Mouse (Mus musculus) liver, postnatal 0 days (tissue): ENCODE measurements around the gene Smim14. TPM values are rescaled to one million over a fixed set of nuclear protein-coding genes. Genes with fewer than 3 reads are reported as not detected.
A peak's percentile ranks its signal among the peaks of the same experiment; 100 is the strongest.

Experiments used
- ATAC-seq: fragments of 200-750 bp; cut with Nextera tagmentation; 2 replicates; pipeline ENCODE4 v1.8.0; 2017; ENCODE audit warnings: mild to moderate bottlenecking, moderate library complexity
- DNase-seq: peaks from one replicate; pipeline ENCODE4 v3.0.0-alpha.2; 2016
- H3K27ac ChIP-seq: fragments of 300-500 bp; sonication (generic); 2 replicates; pipeline ENCODE4 v1.5.1; 2014; ENCODE audit warnings: antibody characterized with exemption, moderate library complexity, mild to moderate bottlenecking, low read depth
- H3K27me3 ChIP-seq: fragments of 300-500 bp; sonication (generic); 2 replicates; pipeline ENCODE4 v1.6.1; 2014; ENCODE audit warnings: low read length, control low read depth, mixed read lengths; ENCODE audit not compliant: insufficient read depth
- H3K36me3 ChIP-seq: fragments of 300-500 bp; sonication (generic); replicated peaks from 2 replicates; pipeline ENCODE4 v1.6.1; 2014; ENCODE audit warnings: mild to moderate bottlenecking, control low read depth, low read length, moderate library complexity, mixed read lengths; ENCODE audit not compliant: insufficient read depth
- H3K4me1 ChIP-seq: fragments of 300-500 bp; sonication (generic); 2 replicates; pipeline ENCODE4 v1.6.1; 2014; ENCODE audit warnings: antibody characterized with exemption, mild to moderate bottlenecking, control low read depth; ENCODE audit not compliant: insufficient read depth
- H3K4me2 ChIP-seq: fragments of 300-500 bp; sonication (generic); 2 replicates; pipeline ENCODE4 v1.6.1; 2014; ENCODE audit warnings: low read depth, mild to moderate bottlenecking, low read length, moderate library complexity, mixed read lengths
- H3K4me3 ChIP-seq: fragments of 300-500 bp; sonication (generic); 2 replicates; pipeline ENCODE4 v1.5.1; 2014; ENCODE audit warnings: low read depth, low read length
- H3K9ac ChIP-seq: fragments of 300-500 bp; sonication (generic); replicated peaks from 2 replicates; pipeline ENCODE4 v1.6.1; 2014; ENCODE audit warnings: mild to moderate bottlenecking, moderate library complexity
- H3K9me3 ChIP-seq: fragments of 300-500 bp; sonication (generic); 2 replicates; pipeline ENCODE4 v1.6.1; 2016; ENCODE audit warnings: mild to moderate bottlenecking, control low read depth, low read length, mixed read lengths
- CTCF ChIP-seq: sonication (generic); IDR thresholded peaks from 2 replicates; pipeline ENCODE4 v1.5.1; 2016; ENCODE audit warnings: antibody characterized with exemption, low read depth
- EP300 ChIP-seq: IDR thresholded peaks from 2 replicates; pipeline ENCODE4 v1.6.1; 2016; ENCODE audit warnings: antibody characterized with exemption, low read depth, mild to moderate bottlenecking
- WGBS: fragments of 180-500 bp; shearing (Covaris S2); extraction: QIAGEN DNeasy Blood & Tissue Kit; methylation state at CpG from one replicate; pipeline ENCODE4 v1.1.7; 2014; ENCODE audit not compliant: insufficient replicate concordance; 5-methylcytosine and 5-hydroxymethylcytosine counted together
- polyA plus RNA-seq: library from polyadenylated mRNA; unstranded; fragments of >200 nt; fragmentation: Nextera tagmentation; extraction: Ambion mirVana; gene quantifications from 2 replicates; pipeline ENCODE4 v1.2.1, GENCODE M21; 2015

Gene Smim14
- polyA plus RNA-seq, 1 experiment from 2014 or later: 91.0 TPM

DNA sequence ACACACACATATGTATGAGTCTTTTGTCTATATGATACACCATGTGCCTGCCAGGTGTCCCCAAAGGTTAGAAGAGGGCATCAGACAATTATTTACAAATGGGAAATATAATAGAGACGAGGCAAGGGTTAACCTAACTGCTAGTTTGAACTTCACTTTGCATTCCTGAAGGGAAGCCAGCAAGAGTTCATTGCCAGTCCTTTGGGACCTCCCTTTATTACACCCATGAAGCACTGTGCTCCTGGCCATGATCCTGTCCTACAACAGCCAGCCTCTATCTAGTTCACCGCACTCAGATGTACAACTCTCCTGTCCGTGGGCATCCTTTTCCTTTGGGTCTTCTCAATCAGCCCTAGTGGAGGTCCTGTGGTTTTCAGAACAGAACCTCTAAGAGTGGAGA lies 23.5 kb downstream of the Smim14 start:
- no peak for TF ChIP-seq CTCF
- TF ChIP-seq EP300: no peak
- H3K4me3 ChIP-seq: no peak overlapping the region
- H3K36me3 ChIP-seq: no peaks in the 10 kb centered on the region
- no peaks in the 10 kb centered on the region for H3K27me3 ChIP-seq
- no peak overlapping the region for H3K27ac ChIP-seq
- no peak overlapping the region for H3K4me2 ChIP-seq
- DNase-seq (no peak), ATAC-seq (no peak)
- no peaks in the 10 kb centered on the region for H3K4me1 ChIP-seq
- H3K9ac ChIP-seq: no peak overlapping the region
- peaks cover 3% of the 10 kb centered on the region for H3K9me3 ChIP-seq
- 61% methylated on average over 3 of the region's 3 CpGs for WGBS

DNA sequence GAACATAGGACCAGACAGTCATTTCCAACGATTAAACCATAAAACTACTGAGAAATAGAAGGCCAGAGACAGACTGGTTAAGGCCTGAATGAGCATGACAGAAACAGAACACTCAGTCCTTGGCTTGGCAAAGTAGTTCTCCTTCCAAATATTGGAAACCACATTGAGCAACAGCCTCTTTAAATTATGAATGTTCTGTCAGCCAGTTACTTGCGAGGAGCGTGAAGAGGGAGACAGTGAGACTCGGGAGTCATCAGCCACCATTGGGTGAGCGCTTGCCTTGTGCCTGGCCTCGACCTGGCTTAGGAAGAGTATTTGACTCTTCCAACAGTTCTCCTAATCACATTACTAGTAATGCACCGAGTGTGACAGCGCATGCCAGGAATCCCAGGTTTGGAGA lies 28.6 kb downstream of the Smim14 start:
- H3K4me1 ChIP-seq: no peaks in the 10 kb centered on the region
- no peaks in the 10 kb centered on the region for H3K27me3 ChIP-seq
- H3K4me2 ChIP-seq: no peak overlapping the region
- DNase-seq (no peak), ATAC-seq (no peak)
- TF ChIP-seq EP300: no peak
- TF ChIP-seq CTCF: no peak
- 65% methylated on average over 8 of the region's 8 CpGs for WGBS
- H3K4me3 ChIP-seq: no peak overlapping the region
- H3K9ac ChIP-seq: no peak overlapping the region
- H3K9me3 ChIP-seq: no peaks in the 10 kb centered on the region
- H3K36me3 ChIP-seq: no peaks in the 10 kb centered on the region
- no peak overlapping the region for H3K27ac ChIP-seq

DNA sequence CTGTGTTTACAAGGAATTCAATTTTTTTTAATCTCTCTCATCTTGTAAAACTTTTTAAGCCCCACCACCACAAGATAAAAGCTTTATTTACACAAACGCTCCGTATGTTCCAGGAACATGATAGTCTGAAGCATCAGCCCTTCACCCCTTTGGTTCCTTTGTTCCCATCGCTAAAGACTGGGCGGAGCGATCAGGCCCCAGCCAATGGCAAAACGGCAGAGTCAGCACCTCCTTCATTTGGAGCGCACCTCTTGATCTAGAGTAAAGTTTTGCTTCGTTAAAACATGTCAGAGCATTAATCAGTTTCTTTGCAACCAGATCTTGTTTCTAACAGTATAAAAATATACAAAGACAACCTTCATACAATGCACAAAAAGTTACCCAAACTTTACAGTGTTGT lies 31.2 kb downstream of the Smim14 start:
- Histone ChIP-seq H3K9me3 (no peaks in the 10 kb centered on the region), H3K36me3 (no peaks in the 10 kb centered on the region), H3K4me3 (no peak overlapping the region), H3K4me2 (peak overlapping the region; percentile 10; the same call in 1 of the 2 replicates), H3K27me3 (no peaks in the 10 kb centered on the region), H3K27ac (no peak overlapping the region), H3K9ac (no peak overlapping the region), H3K4me1 (no peaks in the 10 kb centered on the region)
- no peak for TF ChIP-seq CTCF
- TF ChIP-seq EP300: no peak
- WGBS: 19% methylated on average over 8 of the region's 8 CpGs
- DNase-seq (no peak), ATAC-seq (no peak)

DNA sequence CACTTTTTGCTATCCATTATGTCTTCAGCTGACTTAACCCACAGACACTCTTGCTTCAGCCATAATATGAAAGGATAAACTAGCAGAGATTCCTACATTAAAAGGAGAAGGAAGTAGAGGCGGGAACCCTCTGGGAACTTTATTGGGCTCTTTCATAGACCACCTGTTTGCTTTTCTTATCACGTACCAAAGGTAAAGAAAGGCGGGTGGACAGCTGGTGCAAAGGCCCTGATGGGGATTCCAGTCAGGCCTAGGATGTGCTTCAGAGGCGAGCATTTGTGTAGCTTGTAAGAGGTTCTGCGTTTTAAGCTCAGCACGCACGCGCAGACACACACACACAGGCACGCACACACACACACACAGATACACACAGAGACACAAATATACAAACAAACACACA lies 35.6 kb downstream of the Smim14 start:
- Histone ChIP-seq H3K36me3 (no peaks in the 10 kb centered on the region), H3K4me3 (no peak overlapping the region), H3K27ac (no peak overlapping the region), H3K4me1 (no peaks in the 10 kb centered on the region), H3K27me3 (no peaks in the 10 kb centered on the region), H3K9me3 (no peaks in the 10 kb centered on the region), H3K9ac (no peak overlapping the region), H3K4me2 (no peak overlapping the region)
- TF ChIP-seq CTCF: no peak
- no peak for TF ChIP-seq EP300
- ATAC-seq (no peak), DNase-seq (no peak)
- 86% methylated on average over 9 of the region's 9 CpGs for WGBS

DNA sequence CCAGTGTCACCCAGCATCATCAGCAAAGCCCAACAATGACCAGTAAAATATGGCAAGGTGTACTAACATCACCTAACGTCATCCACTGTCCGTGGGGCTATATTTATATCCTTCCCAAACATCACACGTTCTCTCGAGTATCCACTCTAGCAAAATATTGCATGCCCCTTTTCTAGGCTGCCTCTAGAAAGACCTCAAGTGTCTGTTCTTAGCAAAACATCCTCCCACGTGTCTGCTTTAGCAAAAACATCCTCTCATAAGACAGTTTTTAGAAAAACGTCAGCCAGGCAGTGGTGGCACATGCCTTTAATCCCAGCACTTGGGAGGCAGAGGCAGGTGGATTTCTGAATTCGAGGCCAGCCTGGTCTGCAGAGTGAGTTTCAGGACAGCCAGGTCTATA lies 36.8 kb downstream of the Smim14 start:
- no peak overlapping the region for H3K4me2 ChIP-seq
- H3K9ac ChIP-seq: no peak overlapping the region
- TF ChIP-seq CTCF: no peak
- no peak for TF ChIP-seq EP300
- no peak overlapping the region for H3K27ac ChIP-seq
- 75% methylated on average over 7 of the region's 7 CpGs for WGBS
- no peak for ATAC-seq
- H3K27me3 ChIP-seq: no peaks in the 10 kb centered on the region
- no peaks in the 10 kb centered on the region for H3K4me1 ChIP-seq
- no peaks in the 10 kb centered on the region for H3K9me3 ChIP-seq
- H3K4me3 ChIP-seq: no peak overlapping the region
- no peaks in the 10 kb centered on the region for H3K36me3 ChIP-seq
- DNase-seq: no peak

DNA sequence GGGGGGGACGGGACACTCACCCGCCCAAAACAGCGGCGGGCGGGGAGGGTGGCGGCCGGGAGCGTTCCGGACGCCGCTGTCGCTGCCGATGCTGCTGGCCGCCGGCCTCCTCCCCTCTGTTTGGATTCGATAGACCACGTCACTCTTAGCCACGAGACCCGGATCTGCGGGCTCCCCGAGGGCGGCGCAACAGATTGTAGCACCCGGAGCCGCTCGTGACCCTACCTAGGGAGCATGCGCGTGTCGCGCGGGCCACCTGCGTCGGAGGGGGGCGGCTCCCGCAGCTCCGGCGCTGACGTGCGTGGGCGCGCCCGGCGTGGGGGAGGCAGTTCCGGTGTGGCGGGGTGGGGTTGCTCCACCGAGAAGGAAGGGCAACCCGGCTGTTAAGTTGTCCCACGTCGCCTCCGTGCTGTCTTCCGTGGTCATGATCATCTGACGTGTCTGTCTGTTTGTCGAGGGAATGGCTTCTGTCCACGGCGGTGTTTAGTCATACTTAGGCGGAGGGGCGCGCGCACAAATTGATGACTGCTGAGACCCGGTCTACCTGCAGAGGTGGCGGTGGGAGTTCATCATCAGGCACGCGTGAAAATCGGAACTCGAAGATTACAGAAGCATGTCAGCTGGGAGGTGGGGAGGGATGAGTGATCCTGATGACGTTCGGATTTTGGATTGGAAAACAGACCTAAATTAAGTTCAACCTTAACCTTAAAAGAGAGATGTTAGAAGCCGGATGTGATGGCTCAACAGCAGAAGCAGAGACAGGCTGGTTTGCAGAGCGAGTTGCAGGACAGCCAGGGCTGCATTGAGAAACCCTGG lies 44.1 kb downstream of the Smim14 start, which contains the start of gene Gm43552:
Gene Gm43552, minus strand, starts transcription at position 118 of the 816 bp plus-strand sequence.
- H3K4me2 ChIP-seq: peak within 1 kb of the TSS; percentile 97
- peaks cover 5% of the 10 kb centered on the region; the same call in 1 of the 2 replicates for H3K36me3 ChIP-seq
- H3K4me3 ChIP-seq: peak within 1 kb of the TSS; percentile 76
- ATAC-seq (peak; percentile 96), DNase-seq (peak; percentile 95)
- WGBS: 2% methylated on average over 67 of the region's 69 CpGs
- peak within 1 kb of the TSS; percentile 98 for H3K27ac ChIP-seq
- H3K4me1 ChIP-seq: peaks cover 29% of the 10 kb centered on the region
- H3K27me3 ChIP-seq: no peaks in the 10 kb centered on the region
- no peaks in the 10 kb centered on the region for H3K9me3 ChIP-seq
- TF ChIP-seq EP300: no peak
- peak; percentile 2; the same call in 1 of the 2 replicates for TF ChIP-seq CTCF
- peak within 1 kb of the TSS; percentile 81 for H3K9ac ChIP-seq
